Mouse (Mus musculus): ENCODE measurements at regions not wholly inside any gene's neighbourhood (a gene's known extent, or its start where the extent isn't known, plus 50 kb on each side); places are given as distances from the start of the nearest gene placed in this dataset.

DNA sequence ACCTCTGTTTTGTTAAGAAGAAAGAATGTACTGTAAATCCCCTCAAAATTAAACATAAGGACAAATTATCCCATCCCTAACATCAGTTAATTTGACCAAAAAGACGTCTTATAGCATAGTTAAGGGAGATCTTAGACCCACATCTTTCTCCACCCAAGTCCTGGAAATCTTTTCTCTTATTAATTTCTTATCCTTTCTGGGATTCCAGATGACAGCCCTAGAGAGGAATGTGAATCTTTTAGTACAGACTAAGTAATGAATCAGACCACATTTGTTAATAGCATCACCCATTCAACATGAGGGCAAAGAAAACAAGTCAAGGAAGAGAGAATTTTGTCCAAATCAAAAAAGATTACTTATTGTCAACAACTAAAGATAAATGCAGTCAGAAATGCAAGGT, 817.2 kb downstream of the A830018L16Rik start:
- Histone ChIP-seq H3K4me3 (ENCODE audit: control insufficient read depth, low read depth, low read length) (no peak overlapping the region), H3K27me3 (ENCODE audit: control insufficient read depth, insufficient read depth, low read length) (no peaks in the 10 kb centered on the region), H3K27ac (ENCODE audit: control insufficient read depth, insufficient read depth, low read depth, low read length) (no peak overlapping the region), H3K4me1 (ENCODE audit: control insufficient read depth, insufficient read depth, low read length) (peaks cover 3% of the 10 kb centered on the region), H3K36me3 (ENCODE audit: control insufficient read depth, insufficient read depth, low read length) (no peaks in the 10 kb centered on the region)
- no peak for TF ChIP-seq CTCF (IDR thresholded peaks at IDR 0.05; ENCODE audit: control insufficient read depth, insufficient read depth, insufficient replicate concordance, low read depth, low read length)

- Histone ChIP-seq H3K27ac (ENCODE audit: control insufficient read depth, insufficient read depth, low read depth, low read length) (no peak overlapping the region), H3K27me3 (ENCODE audit: control insufficient read depth, insufficient read depth, low read length) (no peaks in the 10 kb centered on the region), H3K4me1 (ENCODE audit: control insufficient read depth, insufficient read depth, low read length) (no peaks in the 10 kb centered on the region), H3K4me3 (ENCODE audit: control insufficient read depth, low read depth, low read length) (no peak overlapping the region), H3K36me3 (ENCODE audit: control insufficient read depth, insufficient read depth, low read length) (no peaks in the 10 kb centered on the region)
- TF ChIP-seq POLR2A (IDR thresholded peaks at IDR 0.05; ENCODE audit: control insufficient read depth, low read depth, low read length) (no peak), CTCF (IDR thresholded peaks at IDR 0.05; ENCODE audit: control insufficient read depth, insufficient read depth, insufficient replicate concordance, low read depth, low read length) (no peak)
Observed at GRCm38 (mm10) chr1:12242090-12242489, 828.2 kb downstream of the A830018L16Rik start.

- no peak overlapping the region for H3K27ac ChIP-seq (ENCODE audit: control insufficient read depth, insufficient read depth, low read depth, low read length)
- H3K4me3 ChIP-seq (ENCODE audit: control insufficient read depth, low read depth, low read length) = no peak overlapping the region
- no peak for TF ChIP-seq POLR2A (IDR thresholded peaks at IDR 0.05; ENCODE audit: control insufficient read depth, low read depth, low read length)
- TF ChIP-seq CTCF (IDR thresholded peaks at IDR 0.05; ENCODE audit: control insufficient read depth, insufficient read depth, insufficient replicate concordance, low read depth, low read length) = no peak
- H3K4me1 ChIP-seq (ENCODE audit: control insufficient read depth, insufficient read depth, low read length) = no peaks in the 10 kb centered on the region
- no peaks in the 10 kb centered on the region for H3K27me3 ChIP-seq (ENCODE audit: control insufficient read depth, insufficient read depth, low read length)
- no peaks in the 10 kb centered on the region for H3K36me3 ChIP-seq (ENCODE audit: control insufficient read depth, insufficient read depth, low read length)
Observed at GRCm38 (mm10) chr1:12282493-12282892, 868.6 kb downstream of the A830018L16Rik start.

GRCm38 (mm10) chr1:12285551-12285950, 871.6 kb downstream of the A830018L16Rik start:
- no peak for TF ChIP-seq CTCF (IDR thresholded peaks at IDR 0.05; ENCODE audit: control insufficient read depth, insufficient read depth, insufficient replicate concordance, low read depth, low read length)
- TF ChIP-seq POLR2A (IDR thresholded peaks at IDR 0.05; ENCODE audit: control insufficient read depth, low read depth, low read length) = no peak
- Histone ChIP-seq H3K4me3 (ENCODE audit: control insufficient read depth, low read depth, low read length) (no peak overlapping the region), H3K27ac (ENCODE audit: control insufficient read depth, insufficient read depth, low read depth, low read length) (no peak overlapping the region), H3K4me1 (ENCODE audit: control insufficient read depth, insufficient read depth, low read length) (no peaks in the 10 kb centered on the region), H3K36me3 (ENCODE audit: control insufficient read depth, insufficient read depth, low read length) (no peaks in the 10 kb centered on the region), H3K27me3 (ENCODE audit: control insufficient read depth, insufficient read depth, low read length) (no peaks in the 10 kb centered on the region)

GRCm38 (mm10) chr1:12286026-12286425, 872.1 kb downstream of the A830018L16Rik start:
- Histone ChIP-seq H3K36me3 (ENCODE audit: control insufficient read depth, insufficient read depth, low read length) (no peaks in the 10 kb centered on the region), H3K27me3 (ENCODE audit: control insufficient read depth, insufficient read depth, low read length) (no peaks in the 10 kb centered on the region), H3K4me3 (ENCODE audit: control insufficient read depth, low read depth, low read length) (no peak overlapping the region), H3K4me1 (ENCODE audit: control insufficient read depth, insufficient read depth, low read length) (no peaks in the 10 kb centered on the region), H3K27ac (ENCODE audit: control insufficient read depth, insufficient read depth, low read depth, low read length) (no peak overlapping the region)
- TF ChIP-seq CTCF (IDR thresholded peaks at IDR 0.05; ENCODE audit: control insufficient read depth, insufficient read depth, insufficient replicate concordance, low read depth, low read length) (no peak), POLR2A (IDR thresholded peaks at IDR 0.05; ENCODE audit: control insufficient read depth, low read depth, low read length) (no peak)

DNA sequence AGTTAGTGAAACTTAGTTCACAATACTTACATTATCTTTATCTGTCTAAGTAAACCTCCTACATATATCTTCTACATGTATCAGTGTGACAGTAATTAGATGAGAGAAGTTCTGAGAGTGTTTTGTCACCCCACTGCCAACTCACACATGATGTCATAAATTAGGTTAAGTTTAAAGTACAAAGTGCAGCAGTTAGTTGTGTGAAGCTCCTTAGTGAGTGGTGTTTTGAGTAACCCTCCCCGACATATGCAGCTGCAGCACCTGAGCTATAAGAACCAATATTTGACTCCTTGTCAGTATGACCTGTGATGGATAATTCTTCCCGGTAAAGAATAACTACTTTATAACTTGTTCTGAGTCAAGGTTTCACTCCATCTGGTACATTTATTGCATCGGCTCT, 874.6 kb downstream of the A830018L16Rik start:
- H3K4me1 ChIP-seq (ENCODE audit: control insufficient read depth, insufficient read depth, low read length) = no peaks in the 10 kb centered on the region
- TF ChIP-seq CTCF (IDR thresholded peaks at IDR 0.05; ENCODE audit: control insufficient read depth, insufficient read depth, insufficient replicate concordance, low read depth, low read length) (no peak), POLR2A (IDR thresholded peaks at IDR 0.05; ENCODE audit: control insufficient read depth, low read depth, low read length) (no peak)
- H3K36me3 ChIP-seq (ENCODE audit: control insufficient read depth, insufficient read depth, low read length) = no peaks in the 10 kb centered on the region
- H3K27ac ChIP-seq (ENCODE audit: control insufficient read depth, insufficient read depth, low read depth, low read length) = no peak overlapping the region
- H3K4me3 ChIP-seq (ENCODE audit: control insufficient read depth, low read depth, low read length) = no peak overlapping the region
- H3K27me3 ChIP-seq (ENCODE audit: control insufficient read depth, insufficient read depth, low read length) = no peaks in the 10 kb centered on the region

DNA sequence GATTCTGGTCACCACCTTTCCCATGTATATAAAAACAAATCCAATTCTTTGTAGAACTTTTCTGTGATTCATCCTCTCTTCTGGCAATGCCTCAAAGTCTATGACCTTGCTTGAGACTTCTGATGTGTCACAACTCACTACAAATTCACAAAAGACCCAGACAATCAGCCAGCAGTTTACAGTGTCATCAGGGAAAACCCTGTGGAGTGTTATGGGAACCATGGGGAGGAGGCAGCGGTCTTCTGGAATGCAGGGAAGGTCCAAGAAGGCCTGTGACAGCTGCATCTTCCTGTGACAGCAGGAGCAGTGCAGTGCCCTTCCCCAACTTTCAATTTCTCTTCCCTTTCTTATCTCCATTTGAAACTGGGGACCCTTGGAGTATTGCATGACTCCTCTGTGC, 877.9 kb downstream of the A830018L16Rik start:
- Histone ChIP-seq H3K4me3 (ENCODE audit: control insufficient read depth, low read depth, low read length) (no peak overlapping the region), H3K4me1 (ENCODE audit: control insufficient read depth, insufficient read depth, low read length) (no peaks in the 10 kb centered on the region), H3K27me3 (ENCODE audit: control insufficient read depth, insufficient read depth, low read length) (no peaks in the 10 kb centered on the region), H3K27ac (ENCODE audit: control insufficient read depth, insufficient read depth, low read depth, low read length) (no peak overlapping the region), H3K36me3 (ENCODE audit: control insufficient read depth, insufficient read depth, low read length) (no peaks in the 10 kb centered on the region)
- TF ChIP-seq CTCF (IDR thresholded peaks at IDR 0.05; ENCODE audit: control insufficient read depth, insufficient read depth, insufficient replicate concordance, low read depth, low read length) (no peak), POLR2A (IDR thresholded peaks at IDR 0.05; ENCODE audit: control insufficient read depth, low read depth, low read length) (no peak)

DNA sequence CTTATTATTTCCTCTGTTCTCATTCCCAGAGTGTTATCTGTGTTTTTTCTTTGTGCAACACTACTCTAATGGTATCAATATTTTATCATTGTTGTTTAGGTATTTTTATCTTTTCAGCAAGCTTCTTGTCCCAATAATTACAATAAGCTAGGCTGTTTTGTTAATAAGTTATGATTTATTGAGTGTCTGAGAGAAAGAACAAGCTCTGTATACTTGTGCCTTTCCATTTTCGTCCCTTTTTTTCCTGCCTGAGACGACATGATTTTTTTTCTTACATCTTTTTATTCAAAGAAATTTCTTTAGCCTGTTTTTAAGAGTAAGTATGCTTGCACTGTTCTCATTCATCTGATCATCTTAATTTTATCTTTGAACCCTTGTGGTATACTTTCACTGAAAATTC, 904.1 kb downstream of the A830018L16Rik start:
- H3K4me1 ChIP-seq (ENCODE audit: control insufficient read depth, insufficient read depth, low read length) = no peaks in the 10 kb centered on the region
- H3K27me3 ChIP-seq (ENCODE audit: control insufficient read depth, insufficient read depth, low read length) = no peaks in the 10 kb centered on the region
- H3K4me3 ChIP-seq (ENCODE audit: control insufficient read depth, low read depth, low read length) = no peak overlapping the region
- no peak overlapping the region for H3K27ac ChIP-seq (ENCODE audit: control insufficient read depth, insufficient read depth, low read depth, low read length)
- TF ChIP-seq POLR2A (IDR thresholded peaks at IDR 0.05; ENCODE audit: control insufficient read depth, low read depth, low read length) = no peak
- TF ChIP-seq CTCF (IDR thresholded peaks at IDR 0.05; ENCODE audit: control insufficient read depth, insufficient read depth, insufficient replicate concordance, low read depth, low read length) = no peak
- H3K36me3 ChIP-seq (ENCODE audit: control insufficient read depth, insufficient read depth, low read length) = no peaks in the 10 kb centered on the region
